Mouse (Mus musculus) neural tube, postnatal 0 days (tissue): Measurements from ENCODE around the gene Casp6. TPM values are rescaled to one million over a fixed set of nuclear protein-coding genes. Genes with fewer than 3 reads are reported as not detected.

ENCODE experiments used
- polyA plus RNA-seq: library from polyadenylated mRNA; unstranded; fragments of >200 nt; fragmentation: Nextera tagmentation; extraction: Ambion mirVana; gene quantifications from 2 replicates; pipeline ENCODE4 v1.2.1, GENCODE M21; 2015

Gene Casp6
- 17.7 and 20.8 TPM in 2 replicates for polyA plus RNA-seq

DNA sequence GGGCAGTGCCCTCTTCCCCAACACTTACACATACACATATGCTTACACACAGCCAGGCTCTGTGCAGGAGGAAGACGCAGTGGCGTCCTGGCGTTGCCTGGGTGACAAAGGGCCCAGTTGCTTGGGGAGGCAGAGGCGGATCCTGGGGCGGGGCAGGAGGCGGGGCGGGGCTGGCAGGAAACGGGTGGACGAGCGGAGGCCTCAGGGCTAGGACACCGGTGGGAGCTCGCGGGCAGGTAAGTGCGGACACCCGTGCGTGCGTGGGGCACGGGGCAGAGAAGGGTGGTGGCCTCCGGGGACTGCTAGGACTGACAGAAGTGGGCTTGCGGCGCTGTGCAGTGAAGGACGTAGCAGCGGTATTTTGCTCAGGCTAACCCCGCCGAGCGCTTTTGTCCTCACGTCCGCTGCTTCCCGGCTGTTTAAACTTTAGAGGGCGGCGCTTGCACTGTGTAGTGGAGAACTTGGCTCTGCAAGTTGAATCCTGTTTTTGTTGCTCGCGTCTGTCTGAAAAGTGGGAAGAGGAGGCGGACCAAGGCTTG is at the start of gene Casp6:
TSS of gene Casp6 (plus strand) at position 155 of the 539 bp plus-strand sequence.

DNA sequence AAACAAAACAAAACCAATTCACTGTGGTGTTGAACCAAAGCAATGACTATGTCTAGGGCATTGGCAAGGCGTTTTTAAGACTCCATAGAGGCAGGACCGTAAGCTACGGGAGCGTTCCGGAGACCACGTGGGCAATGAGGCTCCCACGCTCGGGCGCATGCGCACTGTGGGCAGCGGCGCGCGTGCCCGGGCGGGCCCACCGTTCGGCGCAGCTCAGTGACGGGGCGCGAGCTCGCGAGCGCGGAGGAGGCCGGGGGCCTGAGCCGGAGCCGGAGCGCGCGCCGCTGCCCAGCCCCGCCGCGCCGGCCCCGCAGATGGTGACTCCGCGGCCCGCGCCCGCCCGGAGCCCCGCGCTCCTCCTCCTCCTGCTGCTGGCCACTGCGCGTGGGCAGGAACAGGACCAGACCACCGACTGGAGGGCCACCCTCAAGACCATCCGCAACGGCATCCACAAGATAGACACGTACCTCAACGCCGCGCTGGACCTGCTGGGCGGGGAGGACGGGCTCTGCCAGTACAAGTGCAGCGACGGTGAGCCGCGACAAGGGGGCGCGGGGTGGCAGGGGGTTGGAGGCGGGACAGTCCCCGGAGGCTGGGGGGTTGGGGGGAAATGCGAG is 22.7 kb upstream of the Casp6 start, which contains the start of gene Pla2g12a:
TSS of gene Pla2g12a (plus strand) at position 202 of the 617 bp plus-strand sequence.

Other genes starting within 250 kb of the Casp6 start
- gene Egf, start 146.1 kb upstream of the Casp6 start, polyA plus RNA-seq, result 0.92 and 1.2 TPM in 2 replicates
- gene Lrit3, start 97.4 kb upstream of the Casp6 start, polyA plus RNA-seq, result 0.09 TPM in 1 of 2 replicates, not detected in the other
- gene Rrh, start 78.8 kb upstream of the Casp6 start, polyA plus RNA-seq, result 0.08 TPM in 1 of 2 replicates, not detected in the other
- 43.4 and 44.9 TPM in 2 replicates for gene Gar1, start 70.0 kb upstream of the Casp6 start, polyA plus RNA-seq
- gene Cfi, start 65.5 kb upstream of the Casp6 start, polyA plus RNA-seq, result 0.39 and 0.57 TPM in 2 replicates
- gene Pla2g12a, start 22.8 kb upstream of the Casp6 start, polyA plus RNA-seq, result 50.4 and 52.4 TPM in 2 replicates
- 14.5 and 15.1 TPM in 2 replicates for gene Mcub, start 68.8 kb downstream of the Casp6 start, polyA plus RNA-seq
- 24.8 and 31.0 TPM in 2 replicates for gene Sec24b, start 160.1 kb downstream of the Casp6 start, polyA plus RNA-seq
- 4.8 and 5.3 TPM in 2 replicates for gene Col25a1, start 230.1 kb downstream of the Casp6 start, polyA plus RNA-seq